Mouse (Mus musculus) limb, embryonic 14.5 days (tissue): ENCODE data around the gene Olfr453. TPM values are rescaled to one million over a fixed set of nuclear protein-coding genes. Genes with fewer than 3 reads are reported as not detected.

Experiments used
- ATAC-seq: fragments of 200-750 bp; cut with Nextera tagmentation; 2 replicates; pipeline ENCODE4 v1.8.0; 2017; ENCODE audit warnings: low read depth, moderate number of reproducible peaks, moderate TSS enrichment; ENCODE audit not compliant: low FRiP score
- DNase-seq: peaks from one replicate; pipeline ENCODE4 v3.0.0-alpha.2; 2015; ENCODE audit warnings: low spot score
- H3K27ac ChIP-seq: fragments of 300-500 bp; sonication (generic); replicated peaks from 2 replicates; pipeline ENCODE4 v1.5.1; 2014; ENCODE audit warnings: low read depth, mild to moderate bottlenecking, low read length, moderate library complexity, mixed read lengths
- H3K27me3 ChIP-seq: fragments of 300-500 bp; sonication (generic); 2 replicates; pipeline ENCODE4 v1.6.1; 2014; ENCODE audit warnings: low read length, mixed read lengths; ENCODE audit not compliant: control insufficient read depth, insufficient read depth
- H3K36me3 ChIP-seq: fragments of 300-500 bp; sonication (generic); 2 replicates; pipeline ENCODE4 v1.6.1; 2014; ENCODE audit warnings: mild to moderate bottlenecking, low read length, moderate library complexity, mixed read lengths; ENCODE audit not compliant: control insufficient read depth, insufficient read depth
- H3K4me1 ChIP-seq: fragments of 300-500 bp; sonication (generic); 2 replicates; pipeline ENCODE4 v1.6.1; 2014; ENCODE audit warnings: antibody characterized with exemption, low read length, mixed read lengths; ENCODE audit not compliant: control insufficient read depth, insufficient read depth
- H3K4me2 ChIP-seq: fragments of 300-500 bp; sonication (generic); replicated peaks from 2 replicates; pipeline ENCODE4 v1.6.1; 2014; ENCODE audit warnings: low read depth, mild to moderate bottlenecking, low read length, moderate library complexity; ENCODE audit not compliant: severe bottlenecking
- H3K4me3 ChIP-seq: fragments of 300-500 bp; sonication (generic); replicated peaks from 2 replicates; pipeline ENCODE4 v1.5.1; 2014; ENCODE audit warnings: low read length
- H3K9ac ChIP-seq: fragments of 300-500 bp; sonication (generic); 2 replicates; pipeline ENCODE4 v1.6.1; 2014; ENCODE audit warnings: mild to moderate bottlenecking, low read depth, low read length, moderate library complexity; ENCODE audit not compliant: severe bottlenecking
- H3K9me3 ChIP-seq: fragments of 300-500 bp; sonication (generic); 2 replicates; pipeline ENCODE4 v1.6.1; 2016; ENCODE audit warnings: low read length; ENCODE audit not compliant: control insufficient read depth
- POLR2A ChIP-seq: fragments of 200-500 bp; IDR thresholded peaks from 2 replicates; pipeline ENCODE4 v1.8.0; 2012; ENCODE audit warnings: inconsistent platforms, mild to moderate bottlenecking, moderate library complexity, borderline replicate concordance; ENCODE audit not compliant: insufficient read depth, insufficient read length; ENCODE audit errors: extremely low read depth
- WGBS: fragments of 180-500 bp; shearing (Covaris S2); extraction: QIAGEN DNeasy Blood & Tissue Kit; methylation state at CpG from one replicate; pipeline ENCODE4 v1.1.7; 2014; 5-methylcytosine and 5-hydroxymethylcytosine counted together
- polyA plus RNA-seq, 2 experiments: library from polyadenylated mRNA; depleted of rRNA in 1 of 2; stranded (reverse) in 1 of 2; unstranded in 1 of 2; fragments of >200 nt; fragmentation: Nextera tagmentation in 1 of 2; extraction: Ambion mirVana in 1 of 2; gene quantifications; 2 replicates each; pipeline versions ENCODE4 v1.2.1 to v1.2.3; 2012 to 2014

Gene Olfr453
- polyA plus RNA-seq, 2 experiments: not detected

DNA sequence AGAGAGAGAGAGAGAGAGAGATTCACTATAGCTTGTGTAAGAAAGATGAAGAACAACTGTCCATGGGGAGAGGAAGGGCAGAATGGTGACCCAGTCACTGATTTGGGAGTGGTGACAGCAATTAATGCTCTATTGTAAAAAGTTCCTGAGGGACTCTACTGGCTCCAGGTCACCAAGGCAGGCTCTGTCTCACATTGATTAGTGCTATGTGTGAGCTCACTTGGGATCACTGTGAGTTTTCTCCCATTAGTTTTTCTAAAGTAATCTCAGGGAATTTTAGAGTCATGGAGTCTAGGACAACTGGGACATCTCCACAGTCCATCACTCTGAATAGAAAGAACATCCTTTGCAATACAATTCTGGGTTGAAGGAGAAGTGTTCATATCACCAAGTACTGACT, 45.6 kb downstream of the Olfr453 start, which contains the start of gene Olfr452:
Gene Olfr452 (plus strand): TSS at position 301 of the 400 bp plus-strand sequence.
- no peak within 1 kb of the TSS for H3K4me3 ChIP-seq
- no peak within 1 kb of the TSS for H3K9ac ChIP-seq
- no peaks in the 10 kb centered on the region for H3K4me1 ChIP-seq
- no peak for ATAC-seq
- no peak for DNase-seq
- TF ChIP-seq POLR2A: no peak
- H3K36me3 ChIP-seq: no peaks in the 10 kb centered on the region
- H3K9me3 ChIP-seq: no peaks in the 10 kb centered on the region
- H3K4me2 ChIP-seq: no peak within 1 kb of the TSS
- no peak within 1 kb of the TSS for H3K27ac ChIP-seq
- no peaks in the 10 kb centered on the region for H3K27me3 ChIP-seq

DNA sequence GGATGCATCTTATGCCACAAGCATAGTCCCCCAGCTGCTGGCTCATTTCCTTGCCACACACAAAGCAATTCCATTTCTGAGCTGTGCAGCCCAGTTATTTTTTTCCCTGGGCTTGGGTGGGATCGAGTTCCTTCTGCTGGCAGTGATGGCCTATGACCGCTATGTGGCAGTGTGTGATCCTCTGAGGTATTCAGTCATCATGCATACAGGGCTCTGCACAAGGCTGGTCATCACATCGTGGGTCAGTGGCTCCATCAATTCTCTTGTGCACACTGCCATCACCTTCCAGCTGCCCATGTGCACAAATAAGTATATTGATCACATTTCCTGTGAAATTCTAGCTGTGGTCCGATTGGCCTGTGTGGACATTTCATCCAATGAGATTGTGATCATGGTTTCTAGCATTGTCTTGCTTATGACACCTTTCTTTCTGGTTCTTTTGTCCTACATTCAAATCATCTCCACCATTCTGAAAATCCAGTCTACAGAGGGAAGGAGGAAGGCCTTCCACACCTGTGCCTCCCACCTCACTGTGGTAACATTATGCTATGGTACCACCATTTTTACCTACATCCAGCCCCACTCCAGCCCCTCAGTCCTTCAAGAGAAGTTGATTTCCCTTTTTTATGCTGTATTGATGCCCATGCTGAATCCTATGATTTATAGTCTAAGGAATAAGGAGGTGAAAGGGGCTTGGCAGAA, 51.2 kb downstream of the Olfr453 start:
- H3K9ac ChIP-seq: no peak overlapping the region
- WGBS: 45% methylated on average over 4 of the region's 4 CpGs
- no peak for ATAC-seq

DNA sequence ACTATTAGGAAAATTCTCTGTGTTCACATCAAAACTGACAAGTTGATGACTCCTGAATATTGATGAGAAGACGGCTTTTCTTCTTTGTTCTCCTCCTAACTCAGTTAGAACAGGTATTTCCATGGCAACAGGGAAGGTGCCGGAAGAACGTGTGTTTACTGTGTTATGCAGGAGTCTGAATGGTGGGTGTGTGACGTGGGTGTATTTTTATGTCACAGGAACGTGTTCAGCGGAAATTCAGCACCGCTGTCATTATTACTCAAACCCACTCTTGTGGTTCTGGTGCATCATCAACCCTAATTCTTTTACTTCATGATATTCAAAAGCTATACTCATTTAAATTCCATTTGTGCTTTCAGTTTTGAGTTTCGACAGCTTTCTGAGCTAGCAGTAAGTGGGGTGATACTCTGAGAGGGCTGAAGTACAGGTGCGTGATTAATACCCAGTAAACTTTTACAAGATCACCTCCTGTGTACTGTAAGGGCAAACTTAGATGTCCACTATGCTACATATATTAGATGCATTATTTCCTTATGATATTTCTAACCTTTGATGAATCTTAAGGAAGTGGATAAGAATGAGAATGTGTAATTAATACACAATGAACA, 51.9 kb downstream of the Olfr453 start:
- DNase-seq: no peak

More for the DNA sequence above, 51.2 kb downstream of the Olfr453 start:
- no peaks in the 10 kb centered on the region for H3K27me3 ChIP-seq
- H3K4me1 ChIP-seq: no peaks in the 10 kb centered on the region
- TF ChIP-seq POLR2A: no peak
- H3K9me3 ChIP-seq: no peaks in the 10 kb centered on the region
- DNase-seq: no peak
- no peaks in the 10 kb centered on the region for H3K36me3 ChIP-seq
- H3K4me2 ChIP-seq: no peak overlapping the region
- H3K4me3 ChIP-seq: no peak overlapping the region
- no peak overlapping the region for H3K27ac ChIP-seq

DNA sequence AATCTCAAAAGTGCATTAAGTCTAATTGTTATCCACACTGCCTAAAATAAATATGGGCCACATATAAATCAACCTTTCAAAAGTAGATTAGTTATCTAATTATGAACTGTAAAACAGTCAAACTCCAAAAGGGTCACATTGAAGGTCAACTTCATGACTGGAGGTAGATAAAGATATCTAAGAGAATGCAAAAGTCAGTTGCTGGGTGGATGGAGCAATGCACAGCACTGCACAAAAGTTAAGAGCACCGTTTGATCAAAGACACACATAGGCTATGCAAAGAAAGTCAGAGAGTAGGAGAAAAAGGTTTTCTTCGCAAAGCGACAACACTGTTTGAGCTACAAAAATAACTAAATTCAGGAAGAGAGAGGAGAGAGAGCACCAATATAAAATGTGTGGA, 55.8 kb downstream of the Olfr453 start:
- Histone ChIP-seq H3K9me3 (no peaks in the 10 kb centered on the region), H3K4me3 (no peak overlapping the region), H3K27ac (no peak overlapping the region), H3K36me3 (no peaks in the 10 kb centered on the region), H3K4me1 (no peaks in the 10 kb centered on the region), H3K27me3 (no peaks in the 10 kb centered on the region), H3K4me2 (no peak overlapping the region), H3K9ac (no peak overlapping the region)
- DNase-seq (no peak), ATAC-seq (no peak)
- no peak for TF ChIP-seq POLR2A
- WGBS: 92% methylated on average over 3 of the region's 3 CpGs

More for the DNA sequence above, 51.9 kb downstream of the Olfr453 start:
- Histone ChIP-seq H3K27me3 (no peaks in the 10 kb centered on the region), H3K4me3 (no peak overlapping the region), H3K9me3 (no peaks in the 10 kb centered on the region), H3K4me1 (no peaks in the 10 kb centered on the region), H3K27ac (no peak overlapping the region), H3K4me2 (no peak overlapping the region), H3K36me3 (no peaks in the 10 kb centered on the region), H3K9ac (no peak overlapping the region)
- 74% methylated on average over 9 of the region's 9 CpGs for WGBS
- no peak for TF ChIP-seq POLR2A
- no peak for ATAC-seq

Other genes starting within 250 kb of the Olfr453 start
- not detected in 2 replicates for gene Olfr455, start 191.8 kb upstream of the Olfr453 start, polyA plus RNA-seq (2012; rRNA removed)
- gene Olfr455, start 191.8 kb upstream of the Olfr453 start, polyA plus RNA-seq (2014; fragmentation: Nextera tagmentation; extraction: Ambion mirVana): not detected in 2 replicates
- not detected in 2 replicates for gene Tcaf3, start 141.7 kb upstream of the Olfr453 start, polyA plus RNA-seq (2012; rRNA removed)
- not detected in 2 replicates for gene Tcaf3, start 141.7 kb upstream of the Olfr453 start, polyA plus RNA-seq (2014; fragmentation: Nextera tagmentation; extraction: Ambion mirVana)
- 3.9 and 4.3 TPM in 2 replicates for gene Tcaf2, start 94.1 kb upstream of the Olfr453 start, polyA plus RNA-seq (2012; rRNA removed)
- gene Tcaf2, start 94.1 kb upstream of the Olfr453 start, polyA plus RNA-seq (2014; fragmentation: Nextera tagmentation; extraction: Ambion mirVana): 2.3 and 2.6 TPM in 2 replicates
- gene Tcaf1, start 29.3 kb upstream of the Olfr453 start, polyA plus RNA-seq (2012; rRNA removed): 58.7 and 64.1 TPM in 2 replicates
- 63.5 and 70.6 TPM in 2 replicates for gene Tcaf1, start 29.3 kb upstream of the Olfr453 start, polyA plus RNA-seq (2014; fragmentation: Nextera tagmentation; extraction: Ambion mirVana)
- not detected in 2 replicates for gene Olfr38, start 17.0 kb downstream of the Olfr453 start, polyA plus RNA-seq (2012; rRNA removed)
- not detected in 2 replicates for gene Olfr38, start 17.0 kb downstream of the Olfr453 start, polyA plus RNA-seq (2014; fragmentation: Nextera tagmentation; extraction: Ambion mirVana)
- gene Olfr452, start 45.7 kb downstream of the Olfr453 start, polyA plus RNA-seq (2012; rRNA removed): not detected in 2 replicates
- gene Olfr452, start 45.7 kb downstream of the Olfr453 start, polyA plus RNA-seq (2014; fragmentation: Nextera tagmentation; extraction: Ambion mirVana): not detected in 2 replicates
- gene Olfr450, start 72.6 kb downstream of the Olfr453 start, polyA plus RNA-seq (2012; rRNA removed): not detected in 2 replicates
- not detected in 2 replicates for gene Olfr450, start 72.6 kb downstream of the Olfr453 start, polyA plus RNA-seq (2014; fragmentation: Nextera tagmentation; extraction: Ambion mirVana)
- gene Olfr449, start 95.0 kb downstream of the Olfr453 start, polyA plus RNA-seq (2012; rRNA removed): not detected in 2 replicates
- gene Olfr449, start 95.0 kb downstream of the Olfr453 start, polyA plus RNA-seq (2014; fragmentation: Nextera tagmentation; extraction: Ambion mirVana): not detected in 2 replicates
- not detected in 2 replicates for gene Olfr448, start 151.1 kb downstream of the Olfr453 start, polyA plus RNA-seq (2012; rRNA removed)
- not detected in 2 replicates for gene Olfr448, start 151.1 kb downstream of the Olfr453 start, polyA plus RNA-seq (2014; fragmentation: Nextera tagmentation; extraction: Ambion mirVana)
- not detected in 2 replicates for gene Olfr447, start 169.5 kb downstream of the Olfr453 start, polyA plus RNA-seq (2012; rRNA removed)
- gene Olfr447, start 169.5 kb downstream of the Olfr453 start, polyA plus RNA-seq (2014; fragmentation: Nextera tagmentation; extraction: Ambion mirVana): not detected in 2 replicates
- gene Olfr446, start 182.0 kb downstream of the Olfr453 start, polyA plus RNA-seq (2012; rRNA removed): not detected in 2 replicates
- gene Olfr446, start 182.0 kb downstream of the Olfr453 start, polyA plus RNA-seq (2014; fragmentation: Nextera tagmentation; extraction: Ambion mirVana): not detected in 2 replicates
- not detected in 2 replicates for gene Olfr444, start 209.7 kb downstream of the Olfr453 start, polyA plus RNA-seq (2012; rRNA removed)
- not detected in 2 replicates for gene Olfr444, start 209.7 kb downstream of the Olfr453 start, polyA plus RNA-seq (2014; fragmentation: Nextera tagmentation; extraction: Ambion mirVana)